Comparison of ENCODE assay signal across 27 mouse cellular contexts in the genomic region with DNA sequence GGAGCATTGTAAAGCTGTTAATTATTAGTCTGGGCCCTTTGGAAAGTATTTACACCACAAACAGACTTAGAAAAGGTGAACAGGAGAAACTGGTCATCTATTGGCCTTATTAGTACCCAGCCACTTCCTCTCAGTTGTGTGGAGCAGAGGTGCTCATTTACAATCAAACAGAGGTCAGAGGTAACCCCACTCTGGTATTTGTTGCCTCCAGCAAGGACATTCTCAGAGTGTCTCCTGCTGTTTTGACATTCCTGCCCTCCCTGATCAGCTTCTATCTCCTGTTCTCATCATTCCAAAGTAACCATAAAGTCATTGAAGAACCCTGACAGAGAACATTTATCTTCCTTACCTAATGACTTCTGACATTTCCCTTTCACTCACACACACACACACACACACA.
DNase-seq lines count a peak whose midpoint lies in the region; ATAC-seq lines count a peak whose summit lies in the region.
"Had no signal": no experiment of that assay in that cellular context is flagged by ENCODE, and none has a peak within 500 bp of the region (broad histone marks: within the 10 kb centered on the region; RNA-seq: fewer than 3 reads in every experiment).

No protein-coding gene starts in this region.

- no peak overlapping the region for H3K27ac ChIP-seq in midbrain, embryonic 15.5 days
- H3K27ac ChIP-seq: embryonic facial prominence, embryonic 12.5 days; embryonic facial prominence, embryonic 15.5 days; forebrain, embryonic 12.5 days; forebrain, embryonic 15.5 days; gastrocnemius, adult 2 months; hindbrain, embryonic 10.5 days; hindbrain, embryonic 13.5 days; intestine, embryonic 15.5 days had no signal

- H3K9ac ChIP-seq in midbrain, embryonic 15.5 days, result no peak overlapping the region
- H3K9ac ChIP-seq: embryonic facial prominence, embryonic 12.5 days; embryonic facial prominence, embryonic 15.5 days; forebrain, embryonic 12.5 days; forebrain, embryonic 15.5 days; hindbrain, embryonic 13.5 days; intestine, embryonic 15.5 days had no signal

- ATAC-seq in midbrain, embryonic 15.5 days (replicated peaks), result no peak
- ATAC-seq: forebrain, embryonic 15.5 days; hindbrain, embryonic 16.5 days; intestine, embryonic 15.5 days had no signal

- H3K36me3 ChIP-seq in midbrain, embryonic 15.5 days (replicated peaks), result no peaks in the 10 kb centered on the region
- H3K36me3 ChIP-seq: embryonic facial prominence, embryonic 12.5 days; embryonic facial prominence, embryonic 15.5 days; forebrain, embryonic 12.5 days; forebrain, embryonic 15.5 days; hindbrain, embryonic 10.5 days; hindbrain, embryonic 13.5 days; intestine, embryonic 15.5 days had no signal

- no peak overlapping the region for H3K4me3 ChIP-seq in midbrain, embryonic 15.5 days
- H3K4me3 ChIP-seq: embryonic facial prominence, embryonic 12.5 days; embryonic facial prominence, embryonic 15.5 days; forebrain, embryonic 12.5 days; forebrain, embryonic 15.5 days; gastrocnemius, adult 2 months; hindbrain, embryonic 10.5 days; hindbrain, embryonic 13.5 days; intestine, embryonic 15.5 days had no signal

- DNase-seq in embryo, embryonic 10 days (ENCODE audit: low spot score), result peak; percentile 28
- no peak for DNase-seq in embryo, embryonic 11 days
- peak; percentile 32 for DNase-seq in Muller cell, postnatal 12 days (ENCODE audit: inconsistent ontology term)
- DNase-seq in embryo, embryonic 10.5 days (ENCODE audit: low spot score), result peak; percentile 14
- peak; percentile 30 for DNase-seq in mesoderm, embryonic 11.5 days (ENCODE audit: low read depth, low spot score)
- DNase-seq in spleen, adult 12 weeks (ENCODE audit: low spot score), result no peak
- DNase-seq in urinary bladder, postnatal 10 days (ENCODE audit: low spot score), result no peak
- DNase-seq: adrenal gland, adult 8-10 months; adrenal gland, postnatal 25 days; cerebellum, adult 11-12 months; cerebellum, adult 9-10 months; cerebellum, postnatal 14 days; gastrocnemius, adult 2 months; gastrocnemius, postnatal 14 days; heart, adult 11 months; heart, postnatal 36 days; kidney, adult 11 months had no signal

- no peak overlapping the region for H3K4me2 ChIP-seq in midbrain, embryonic 15.5 days
- H3K4me2 ChIP-seq: embryonic facial prominence, embryonic 12.5 days; embryonic facial prominence, embryonic 15.5 days; forebrain, embryonic 12.5 days; forebrain, embryonic 15.5 days; heart, embryonic 11.5 days; hindbrain, embryonic 13.5 days; intestine, embryonic 15.5 days had no signal

- H3K4me1 ChIP-seq in midbrain, embryonic 15.5 days, result no peaks in the 10 kb centered on the region
- H3K4me1 ChIP-seq: embryonic facial prominence, embryonic 12.5 days; embryonic facial prominence, embryonic 15.5 days; forebrain, embryonic 15.5 days; intestine, embryonic 15.5 days had no signal

- H3K27me3 ChIP-seq in midbrain, embryonic 15.5 days (replicated peaks), result no peaks in the 10 kb centered on the region
- H3K27me3 ChIP-seq: embryonic facial prominence, embryonic 12.5 days; embryonic facial prominence, embryonic 15.5 days; forebrain, embryonic 12.5 days; forebrain, embryonic 15.5 days; hindbrain, embryonic 13.5 days; intestine, embryonic 15.5 days had no signal

- H3K9me3 ChIP-seq in midbrain, embryonic 15.5 days, result no peaks in the 10 kb centered on the region
- H3K9me3 ChIP-seq: embryonic facial prominence, embryonic 12.5 days; embryonic facial prominence, embryonic 15.5 days; forebrain, embryonic 12.5 days; forebrain, embryonic 15.5 days; hindbrain, embryonic 10.5 days; hindbrain, embryonic 13.5 days; intestine, embryonic 15.5 days had no signal

Comparison
In these comparisons a context has a peak if more than half of its experiments do, and no peak if none do; other contexts are left out.
1. DNase-seq: peak in embryo, embryonic 10 days (single experiment), Muller cell, postnatal 12 days (single experiment), embryo, embryonic 10.5 days (single experiment) and mesoderm, embryonic 11.5 days (single experiment); none in embryo, embryonic 11 days (single experiment), spleen, adult 12 weeks (single experiment) and urinary bladder, postnatal 10 days (single experiment).